Mouse (Mus musculus): ENCODE results near the gene Fpr-rs7. TPM values are rescaled to one million over a fixed set of nuclear protein-coding genes. Genes with fewer than 3 reads are reported as not detected.

Gene Fpr-rs7
- total RNA-seq (2021) = not detected
- long read RNA-seq, experiment 1 = 0 reads
- long read RNA-seq, experiment 2 = 0 reads

- DNase-seq (ENCODE audit: low spot score in 2 of 2) = no peak
Observed at GRCm38 (mm10) chr17:20114126-20114525, at the start of gene Fpr-rs7. TSS of gene Fpr-rs7 (minus strand) at chr17:20114226.

- no peak for DNase-seq (ENCODE audit: low spot score in 2 of 2)
Observed at GRCm38 (mm10) chr17:20074090-20074489, 39.9 kb downstream of the Fpr-rs7 start.

- no peak for DNase-seq (ENCODE audit: low spot score in 2 of 2)
Observed at GRCm38 (mm10) chr17:20071656-20072396, 42.2 kb downstream of the Fpr-rs7 start.

Other genes starting within 250 kb of the Fpr-rs7 start
- not detected for gene Vmn2r104, start 65.9 kb downstream of the Fpr-rs7 start, total RNA-seq (2021)
- gene Fpr-rs6, start 68.9 kb upstream of the Fpr-rs7 start, total RNA-seq (2021) = not detected
- gene Vmn2r105, start 120.8 kb upstream of the Fpr-rs7 start, total RNA-seq (2021) = not detected
- not detected for gene Vmn2r106, start 171.3 kb upstream of the Fpr-rs7 start, total RNA-seq (2021)
- gene Vmn2r107, start 231.0 kb upstream of the Fpr-rs7 start, total RNA-seq (2021) = not detected